Mouse (Mus musculus) neutrophil, adult 83 days (primary cell): ENCODE results near the gene Glrx. TPM values are rescaled to one million over a fixed set of nuclear protein-coding genes. Genes with fewer than 3 reads are reported as not detected.

Source experiments
- total RNA-seq, 2 experiments: library from RNA; stranded (reverse); gene quantifications; one replicate each; pipeline ENCODE4 v1.2.4; 2023

The Glrx gene
- 100 to 1,000 TPM; 257 to 259 TPM for total RNA-seq

GRCm38 (mm10) chr13:75839719-75840481 lies at the start of gene Glrx:
Gene Glrx, plus strand, starts transcription at chr13:75839868.

Other genes with a start within 250 kb of the Glrx start
- 10 to 100 TPM; 22.8 to 29.6 TPM for gene Ell2, start 133.1 kb upstream of the Glrx start, total RNA-seq
- gene Rhobtb3, start 104.1 kb downstream of the Glrx start, total RNA-seq: under 1 TPM; 0.62 to 0.66 TPM
- not detected for gene Spata9, start 127.3 kb downstream of the Glrx start, total RNA-seq
- 10 to 100 TPM in 1 of 2 experiments, 1 to 10 TPM in 1; 8.5 to 11.4 TPM for gene Rfesd, start 178.9 kb downstream of the Glrx start, total RNA-seq
- under 1 TPM in 1 of 2 experiments, not detected in 1; 0.26 TPM for gene Gpr150, start 217.1 kb downstream of the Glrx start, total RNA-seq